Mouse (Mus musculus): ENCODE results near the gene Pik3ap1. TPM values are rescaled to one million over a fixed set of nuclear protein-coding genes. Genes with fewer than 3 reads are reported as not detected.

The Pik3ap1 gene
- total and polyA plus RNA-seq, 3 experiments, result 0.07 to 0.16 TPM; not detected in 1

DNA sequence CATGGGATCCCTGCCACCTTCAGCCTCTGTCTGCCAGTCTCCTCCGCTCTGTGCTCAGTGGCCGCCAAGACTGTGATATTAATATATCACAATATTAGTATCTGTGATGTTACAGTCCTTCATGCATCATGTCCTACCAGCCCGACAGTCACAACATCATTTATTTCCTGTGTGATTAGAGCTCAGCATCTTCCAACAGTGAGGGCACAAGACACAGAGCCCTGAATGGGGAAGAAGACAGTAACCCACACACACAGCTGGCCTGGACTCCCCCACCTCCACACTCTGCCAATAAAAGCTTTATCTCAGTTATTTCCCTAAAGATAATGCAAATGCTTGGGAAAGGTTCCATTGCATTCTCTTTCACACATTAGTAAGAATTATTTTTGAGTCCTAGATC is 35.3 kb downstream of the Pik3ap1 start:
- Histone ChIP-seq H3K36me3 (replicated peaks) (no peaks in the 10 kb centered on the region), H3K4me3 (ENCODE audit: low read depth, low read length) (no peak overlapping the region), H3K9me3 (replicated peaks) (no peaks in the 10 kb centered on the region), H3K4me1 (ENCODE audit: insufficient read depth, low read depth, low read length) (no peaks in the 10 kb centered on the region), H3K27me3 (ENCODE audit: insufficient read depth, low read length) (peaks cover 2% of the 10 kb centered on the region; the same call in 1 of the 2 replicates)
- no peak for ATAC-seq (ENCODE audit: extremely low read depth, insufficient number of reproducible peaks, low FRiP score, poor library complexity, severe bottlenecking)
- TF ChIP-seq CTCF (IDR thresholded peaks at IDR 0.05; ENCODE audit: low read depth, low read length) (no peak), TAL1 (conservative IDR thresholded peaks at IDR 0.05; ENCODE audit: low read depth, low read length) (no peak), POLR2AphosphoS5 (IDR thresholded peaks at IDR 0.05; ENCODE audit: insufficient replicate concordance, low read depth, low read length) (no peak), GATA1 (IDR thresholded peaks at IDR 0.05; ENCODE audit: borderline replicate concordance, low read length) (no peak), GATA2 (IDR thresholded peaks at IDR 0.05; ENCODE audit: borderline replicate concordance, low read depth, low read length) (no peak)
- DNase-seq (ENCODE audit: low spot score), result no peak

GRCm38 (mm10) chr19:41348161-41348560 is 36.7 kb downstream of the Pik3ap1 start:
- no peak for TF ChIP-seq POLR2AphosphoS5 (IDR thresholded peaks at IDR 0.05; ENCODE audit: insufficient replicate concordance, low read depth, low read length)
- no peak for TF ChIP-seq CTCF (IDR thresholded peaks at IDR 0.05; ENCODE audit: low read depth, low read length)
- TF ChIP-seq GATA1 (IDR thresholded peaks at IDR 0.05; ENCODE audit: borderline replicate concordance, low read length), result no peak
- no peak for TF ChIP-seq GATA2 (IDR thresholded peaks at IDR 0.05; ENCODE audit: borderline replicate concordance, low read depth, low read length)
- no peak for TF ChIP-seq TAL1 (conservative IDR thresholded peaks at IDR 0.05; ENCODE audit: low read depth, low read length)
- DNase-seq (ENCODE audit: low spot score), result no peak
- H3K4me1 ChIP-seq (ENCODE audit: insufficient read depth, low read depth, low read length), result no peaks in the 10 kb centered on the region
- no peaks in the 10 kb centered on the region for H3K9me3 ChIP-seq (replicated peaks)
- peaks cover 2% of the 10 kb centered on the region; the same call in 1 of the 2 replicates for H3K27me3 ChIP-seq (ENCODE audit: insufficient read depth, low read length)
- no peak for ATAC-seq (ENCODE audit: extremely low read depth, insufficient number of reproducible peaks, low FRiP score, poor library complexity, severe bottlenecking)
- no peak overlapping the region for H3K4me3 ChIP-seq (ENCODE audit: low read depth, low read length)
- H3K36me3 ChIP-seq (replicated peaks), result no peaks in the 10 kb centered on the region

- Histone ChIP-seq H3K27me3 (ENCODE audit: insufficient read depth, low read length) (peaks cover 8% of the 10 kb centered on the region; the same call in 1 of the 2 replicates), H3K4me3 (ENCODE audit: low read depth, low read length) (no peak overlapping the region), H3K36me3 (replicated peaks) (no peaks in the 10 kb centered on the region), H3K4me1 (ENCODE audit: insufficient read depth, low read depth, low read length) (no peaks in the 10 kb centered on the region), H3K9me3 (replicated peaks) (no peaks in the 10 kb centered on the region)
- TF ChIP-seq GATA1 (IDR thresholded peaks at IDR 0.05; ENCODE audit: borderline replicate concordance, low read length) (no peak), POLR2AphosphoS5 (IDR thresholded peaks at IDR 0.05; ENCODE audit: insufficient replicate concordance, low read depth, low read length) (no peak), TAL1 (conservative IDR thresholded peaks at IDR 0.05; ENCODE audit: low read depth, low read length) (no peak), GATA2 (IDR thresholded peaks at IDR 0.05; ENCODE audit: borderline replicate concordance, low read depth, low read length) (no peak), CTCF (IDR thresholded peaks at IDR 0.05; ENCODE audit: low read depth, low read length) (no peak)
- DNase-seq (ENCODE audit: low spot score) (no peak), ATAC-seq (ENCODE audit: extremely low read depth, insufficient number of reproducible peaks, low FRiP score, poor library complexity, severe bottlenecking) (no peak)
Observed at GRCm38 (mm10) chr19:41347326-41347725, 37.6 kb downstream of the Pik3ap1 start.

GRCm38 (mm10) chr19:41346099-41346850 is 38.6 kb downstream of the Pik3ap1 start:
- ATAC-seq (ENCODE audit: extremely low read depth, insufficient number of reproducible peaks, low FRiP score, poor library complexity, severe bottlenecking) (no peak), DNase-seq (ENCODE audit: low spot score) (no peak)
- Histone ChIP-seq H3K27me3 (ENCODE audit: insufficient read depth, low read length) (peaks cover 10% of the 10 kb centered on the region; the same call in 1 of the 2 replicates), H3K36me3 (replicated peaks) (no peaks in the 10 kb centered on the region), H3K4me3 (ENCODE audit: low read depth, low read length) (no peak overlapping the region), H3K4me1 (ENCODE audit: insufficient read depth, low read depth, low read length) (no peaks in the 10 kb centered on the region), H3K9me3 (replicated peaks) (no peaks in the 10 kb centered on the region)
- TF ChIP-seq GATA1 (IDR thresholded peaks at IDR 0.05; ENCODE audit: borderline replicate concordance, low read length), result no peak
- TF ChIP-seq CTCF (IDR thresholded peaks at IDR 0.05; ENCODE audit: low read depth, low read length), result no peak

DNA sequence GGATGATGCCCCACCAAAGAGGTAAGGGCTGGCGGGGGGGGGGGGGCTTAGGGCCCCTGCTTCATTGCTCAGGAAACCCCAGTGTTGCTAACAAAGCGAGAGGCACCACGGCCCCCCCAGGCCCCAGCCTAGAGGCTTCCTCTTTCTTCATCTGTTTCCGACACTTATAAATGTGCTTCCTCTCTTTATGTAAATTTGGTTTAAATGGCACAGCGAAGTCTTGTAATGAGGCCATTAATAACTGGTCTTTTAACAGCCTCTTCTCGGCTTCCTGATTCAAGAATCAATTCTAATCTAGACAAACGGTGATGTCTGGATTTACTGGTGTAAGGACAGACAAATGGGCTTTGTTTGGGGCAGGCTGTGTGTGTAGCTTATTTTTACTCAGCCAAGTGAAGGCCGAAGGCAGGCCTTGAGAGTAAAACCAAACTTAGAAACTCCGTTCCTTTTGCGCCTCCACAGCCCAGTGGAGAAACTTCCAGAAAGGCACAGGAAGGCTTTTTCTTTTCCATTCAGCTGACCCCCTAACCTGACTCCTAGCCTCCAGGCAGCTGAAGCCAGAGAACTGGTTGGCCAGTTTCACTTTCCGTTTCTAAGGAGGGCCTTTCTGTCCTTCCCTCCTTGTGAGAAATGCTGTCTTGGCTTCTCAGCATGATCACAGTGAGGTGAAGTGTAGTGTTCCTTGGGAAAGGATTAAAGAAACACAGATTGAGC is 39.7 kb downstream of the Pik3ap1 start:
- Histone ChIP-seq H3K9me3 (replicated peaks) (no peaks in the 10 kb centered on the region), H3K4me3 (ENCODE audit: low read depth, low read length) (no peak overlapping the region), H3K36me3 (replicated peaks) (no peaks in the 10 kb centered on the region), H3K27me3 (ENCODE audit: insufficient read depth, low read length) (peaks cover 10% of the 10 kb centered on the region; the same call in 1 of the 2 replicates), H3K4me1 (ENCODE audit: insufficient read depth, low read depth, low read length) (no peaks in the 10 kb centered on the region)
- no peak for DNase-seq (ENCODE audit: low spot score)
- TF ChIP-seq POLR2AphosphoS5 (IDR thresholded peaks at IDR 0.05; ENCODE audit: insufficient replicate concordance, low read depth, low read length), result no peak
- TF ChIP-seq GATA2 (IDR thresholded peaks at IDR 0.05; ENCODE audit: borderline replicate concordance, low read depth, low read length), result no peak
- TF ChIP-seq CTCF (IDR thresholded peaks at IDR 0.05; ENCODE audit: low read depth, low read length), result no peak
- no peak for TF ChIP-seq TAL1 (conservative IDR thresholded peaks at IDR 0.05; ENCODE audit: low read depth, low read length)
- TF ChIP-seq GATA1 (IDR thresholded peaks at IDR 0.05; ENCODE audit: borderline replicate concordance, low read length), result no peak
- ATAC-seq (ENCODE audit: extremely low read depth, insufficient number of reproducible peaks, low FRiP score, poor library complexity, severe bottlenecking), result no peak

- H3K4me3 ChIP-seq (ENCODE audit: low read depth, low read length), result no peak overlapping the region
- no peaks in the 10 kb centered on the region for H3K4me1 ChIP-seq (ENCODE audit: insufficient read depth, low read depth, low read length)
- no peaks in the 10 kb centered on the region for H3K9me3 ChIP-seq (replicated peaks)
- ATAC-seq (ENCODE audit: extremely low read depth, insufficient number of reproducible peaks, low FRiP score, poor library complexity, severe bottlenecking) (no peak), DNase-seq (ENCODE audit: low spot score) (no peak)
- H3K27me3 ChIP-seq (ENCODE audit: insufficient read depth, low read length), result peaks cover 10% of the 10 kb centered on the region; the same call in 1 of the 2 replicates
- TF ChIP-seq CTCF (IDR thresholded peaks at IDR 0.05; ENCODE audit: low read depth, low read length) (no peak), GATA2 (IDR thresholded peaks at IDR 0.05; ENCODE audit: borderline replicate concordance, low read depth, low read length) (no peak)
- H3K36me3 ChIP-seq (replicated peaks), result no peaks in the 10 kb centered on the region
Observed at GRCm38 (mm10) chr19:41344666-41345027, 40.3 kb downstream of the Pik3ap1 start.
